In the genomic region with DNA sequence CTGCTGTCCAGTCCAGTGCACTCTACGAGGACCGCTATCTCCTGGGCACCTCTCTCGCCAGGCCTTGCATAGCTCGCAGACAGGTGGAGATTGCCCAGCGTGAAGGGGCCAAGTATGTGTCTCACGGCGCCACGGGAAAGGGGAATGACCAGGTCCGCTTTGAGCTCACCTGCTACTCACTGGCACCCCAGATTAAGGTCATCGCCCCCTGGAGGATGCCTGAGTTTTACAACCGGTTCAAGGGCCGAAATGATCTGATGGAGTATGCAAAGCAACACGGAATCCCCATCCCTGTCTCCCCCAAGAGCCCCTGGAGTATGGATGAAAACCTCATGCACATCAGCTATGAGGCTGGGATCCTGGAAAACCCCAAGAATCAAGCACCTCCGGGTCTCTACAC, we compare ENCODE assay signal across 8 mouse cellular contexts.
A peak's percentile ranks its signal among the peaks of the same experiment; 100 is the strongest.
DNase-seq lines count a peak whose midpoint lies in the region; ATAC-seq and TF ChIP-seq lines count a peak whose summit lies in the region.
"Not testable (repeated sequence)": the region's sequence is repeated elsewhere in the genome, so short reads cannot be mapped to it uniquely, and the experiment has no call there.

No protein-coding gene starts in this region.

- not testable (repeated sequence) for H3K36me3 ChIP-seq in E14TG2a.4 (ENCODE audit: insufficient read depth, low read length); ES-Bruce4 (ENCODE audit: control insufficient read depth, insufficient read depth, low read length, poor library complexity, severe bottlenecking); intestine, embryonic 15.5 days; stomach, postnatal 0 days (ENCODE audit: control insufficient read depth, insufficient read depth, low read length)

- TF ChIP-seq CTCF in E14TG2a.4 (conservative IDR thresholded peaks at IDR 0.05; ENCODE audit: low read length), result peak; percentile 17; the same call in 1 of the 2 replicates
- TF ChIP-seq CTCF in ES-Bruce4 (IDR thresholded peaks at IDR 0.05; ENCODE audit: low read depth, low read length), result peak; percentile 24
- peak; percentile 16; the same call in 1 of the 2 replicates for TF ChIP-seq CTCF in stomach, postnatal 0 days (IDR thresholded peaks at IDR 0.05; ENCODE audit: low read depth)

- not testable (repeated sequence) for H3K4me2 ChIP-seq in intestine, embryonic 15.5 days (replicated peaks); stomach, postnatal 0 days (replicated peaks; ENCODE audit: low read depth)

- peaks cover 36% of the 10 kb centered on the region for H3K27me3 ChIP-seq in E14TG2a.4 (ENCODE audit: insufficient read depth, low read length)
- H3K27me3 ChIP-seq in ES-Bruce4 (ENCODE audit: control insufficient read depth, insufficient read depth, low read length, poor library complexity, severe bottlenecking); intestine, embryonic 15.5 days (replicated peaks); stomach, postnatal 0 days (ENCODE audit: control insufficient read depth, insufficient read depth, low read length): not testable (repeated sequence)

- not testable (repeated sequence) for H3K9ac ChIP-seq in ES-Bruce4 (ENCODE audit: low read depth, poor library complexity, severe bottlenecking); intestine, embryonic 15.5 days; stomach, postnatal 0 days (ENCODE audit: low read length)

- not testable (repeated sequence) for H3K4me3 ChIP-seq in E14TG2a.4 (replicated peaks; ENCODE audit: low read length); ES-Bruce4 (ENCODE audit: low read depth, low read length); intestine, embryonic 15.5 days (replicated peaks); stomach, postnatal 0 days (ENCODE audit: low read depth, low read length)

- TF ChIP-seq POLR2A in ES-Bruce4 (IDR thresholded peaks at IDR 0.05; ENCODE audit: insufficient read depth, low read length), result not testable (repeated sequence)

- H3K9me3 ChIP-seq in E14TG2a.4 (ENCODE audit: low read length); ES-Bruce4 (replicated peaks; ENCODE audit: control insufficient read depth, insufficient read depth, low read length, poor library complexity, severe bottlenecking); intestine, embryonic 15.5 days; stomach, postnatal 0 days (ENCODE audit: control insufficient read depth, low read length): not testable (repeated sequence)

- DNase-seq in ES-CJ7 (ENCODE audit: low read depth, low spot score) (peak; percentile 45), R1 (ENCODE audit: low read depth, low spot score) (peak; percentile 50), ZHBTc4 (ENCODE audit: low read depth, low spot score) (peak; percentile 53)
- DNase-seq in stomach, postnatal 0 days (ENCODE audit: low spot score), result not testable (repeated sequence)
- peak; percentile 18 for DNase-seq in thymus, postnatal 4 days

- ATAC-seq in intestine, embryonic 15.5 days, result peak; percentile 5; the same call in 1 of the 2 replicates
- ATAC-seq in stomach, postnatal 0 days (ENCODE audit: low FRiP score, low TSS enrichment), result not testable (repeated sequence)

- H3K4me1 ChIP-seq in E14TG2a.4 (replicated peaks; ENCODE audit: low read depth, low read length), result peaks cover 15% of the 10 kb centered on the region
- H3K4me1 ChIP-seq in ES-Bruce4 (ENCODE audit: control insufficient read depth, insufficient read depth, low read length); intestine, embryonic 15.5 days (replicated peaks); stomach, postnatal 0 days (replicated peaks; ENCODE audit: control insufficient read depth, insufficient read depth): not testable (repeated sequence)

- TF ChIP-seq EP300 in ES-Bruce4 (IDR thresholded peaks at IDR 0.05; ENCODE audit: insufficient read depth, low read depth, low read length); stomach, postnatal 0 days (optimal IDR thresholded peaks at IDR 0.05): not testable (repeated sequence)

- not testable (repeated sequence) for H3K27ac ChIP-seq in ES-Bruce4 (ENCODE audit: insufficient read depth, low read length); intestine, embryonic 15.5 days; stomach, postnatal 0 days (replicated peaks)

- WGBS in intestine, embryonic 15.5 days, result 84% methylated on average over 13 of the region's 14 CpGs
- 85% methylated on average over 10 of the region's 14 CpGs for WGBS in stomach, postnatal 0 days
